Mouse (Mus musculus): ENCODE data around the gene Lnx1.

DNA sequence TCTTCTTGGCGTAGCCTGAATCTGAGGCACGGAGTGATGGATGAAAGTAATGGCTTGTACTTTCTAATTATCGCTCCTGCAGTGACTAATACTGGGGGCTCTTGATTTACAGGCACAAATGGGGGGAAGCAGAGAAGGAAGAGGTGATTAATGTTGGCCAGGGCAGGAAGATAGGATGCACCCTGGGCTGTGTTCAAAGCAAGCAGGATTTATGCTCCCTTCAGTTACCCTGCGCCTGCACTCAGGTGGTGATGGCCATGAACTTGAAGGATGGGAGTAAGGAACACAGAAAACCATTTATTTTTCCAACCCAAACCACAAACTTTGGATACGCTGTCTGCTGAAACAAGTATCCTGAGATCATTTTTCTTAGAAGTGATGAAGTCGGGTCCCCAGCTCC lies 69.3 kb downstream of the Lnx1 start:
- TF ChIP-seq CTCF (IDR thresholded peaks at IDR 0.05) (no peak), EP300 (IDR thresholded peaks at IDR 0.05) (no peak)

Measured in lung, postnatal 0 days (tissue).